Mouse (Mus musculus): Measurements from ENCODE around the gene Plekhs1. TPM values are rescaled to one million over a fixed set of nuclear protein-coding genes. Genes with fewer than 3 reads are reported as not detected.

Plekhs1 gene
- polyA plus RNA-seq, 1 experiment: not detected

DNA sequence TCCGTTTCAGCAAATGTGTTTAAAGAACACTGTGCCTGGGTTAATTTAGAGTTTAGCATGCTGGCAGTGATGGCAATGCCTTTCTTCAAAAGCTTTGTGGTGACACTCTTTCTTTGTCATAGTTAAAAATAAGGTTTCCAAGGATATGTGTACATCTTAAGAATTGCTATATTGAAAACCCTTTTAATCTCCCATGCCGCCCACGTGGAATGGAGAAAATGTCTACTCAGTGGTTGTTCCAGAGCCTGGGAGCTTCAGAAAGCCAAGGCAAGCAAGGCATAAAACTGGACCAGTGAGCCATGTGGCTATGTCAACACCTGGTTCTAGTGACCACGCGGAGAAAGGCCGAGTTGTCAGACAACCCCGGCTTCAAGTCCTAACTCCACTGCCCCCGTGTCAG lies 11.9 kb upstream of the Plekhs1 start:
- TF ChIP-seq GATA1 (IDR thresholded peaks at IDR 0.05; ENCODE audit: low read length): no peak

DNA sequence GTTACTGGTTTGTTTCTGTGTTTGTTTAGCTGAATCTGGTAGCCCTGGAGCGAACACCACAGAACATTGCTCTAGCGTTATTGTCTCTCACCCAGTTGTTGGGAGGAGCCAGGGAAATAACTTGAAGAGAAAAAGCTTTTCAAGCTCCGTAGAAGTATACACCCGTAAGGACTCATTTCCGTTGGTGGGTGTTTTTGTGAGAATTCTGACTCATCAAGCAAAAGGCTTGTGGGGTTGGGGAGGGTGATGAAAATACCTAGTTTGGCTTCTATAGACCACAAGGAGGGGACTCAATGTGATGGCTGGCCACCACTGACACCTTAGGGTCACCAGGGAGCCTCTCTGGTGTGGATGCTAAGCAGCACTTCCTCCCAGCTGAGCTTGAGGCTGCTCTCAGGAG lies 10.5 kb upstream of the Plekhs1 start:
- no peak for TF ChIP-seq GATA1 (IDR thresholded peaks at IDR 0.05; ENCODE audit: low read length)

DNA sequence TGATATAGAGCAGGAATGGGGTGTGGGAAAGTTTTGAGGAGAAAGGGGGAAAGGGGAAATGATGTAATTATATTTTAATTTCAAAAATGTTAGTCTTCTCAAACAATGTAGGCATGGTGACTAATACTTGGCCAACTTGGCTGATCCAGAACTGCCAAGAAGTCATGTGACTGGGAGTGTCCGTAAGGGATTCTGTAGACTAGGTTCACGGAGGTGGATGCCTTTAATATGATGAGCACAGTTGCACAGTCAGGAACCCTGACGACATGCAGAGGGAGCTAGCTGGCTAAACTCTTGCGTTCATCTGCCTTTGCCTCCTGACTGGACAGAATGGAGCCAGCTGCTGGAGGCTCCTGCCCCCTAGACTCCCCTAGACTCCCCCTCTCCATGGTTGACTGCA lies 9.6 kb upstream of the Plekhs1 start:
- no peak for TF ChIP-seq GATA1 (IDR thresholded peaks at IDR 0.05; ENCODE audit: low read length)

DNA sequence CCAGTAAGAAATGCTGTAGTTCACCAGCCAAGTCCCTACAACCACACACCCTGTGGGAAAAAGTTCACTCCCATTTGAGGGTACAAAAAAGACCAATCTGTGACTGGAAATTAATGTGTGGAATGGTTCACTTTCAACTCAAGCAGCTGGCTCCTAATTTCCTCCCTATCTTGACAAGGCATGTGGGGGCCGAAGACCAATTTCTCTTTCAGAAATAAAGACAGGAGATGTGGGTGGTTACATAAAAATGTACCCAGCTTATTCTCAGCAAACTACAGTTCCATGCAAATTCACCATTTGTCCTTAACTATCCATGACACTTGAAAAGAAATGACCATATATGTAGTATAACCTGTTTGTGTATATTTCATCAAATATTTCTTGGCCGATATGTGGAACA lies 9.0 kb upstream of the Plekhs1 start:
- no peak for TF ChIP-seq GATA1 (IDR thresholded peaks at IDR 0.05; ENCODE audit: low read length)

DNA sequence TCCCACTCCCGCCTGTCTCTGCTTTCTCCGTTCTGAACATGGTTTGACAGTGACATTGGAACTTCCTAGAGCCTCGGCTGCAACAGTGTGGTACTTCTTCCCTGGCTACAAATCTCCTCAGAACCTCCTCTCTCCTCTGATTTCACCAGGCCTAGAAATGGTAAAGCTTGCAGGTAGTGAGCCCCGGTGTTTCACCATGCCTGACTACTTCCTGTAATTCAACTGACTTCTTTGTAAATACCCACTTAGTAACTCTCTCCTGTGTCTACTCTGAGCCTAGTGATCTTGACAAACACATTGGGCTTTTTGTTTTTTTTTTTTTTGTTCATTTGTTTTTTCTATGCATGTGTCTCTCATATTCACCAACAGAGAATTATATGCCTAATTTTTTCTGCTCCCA lies 6.6 kb upstream of the Plekhs1 start:
- no peak for TF ChIP-seq GATA1 (IDR thresholded peaks at IDR 0.05; ENCODE audit: low read length)

DNA sequence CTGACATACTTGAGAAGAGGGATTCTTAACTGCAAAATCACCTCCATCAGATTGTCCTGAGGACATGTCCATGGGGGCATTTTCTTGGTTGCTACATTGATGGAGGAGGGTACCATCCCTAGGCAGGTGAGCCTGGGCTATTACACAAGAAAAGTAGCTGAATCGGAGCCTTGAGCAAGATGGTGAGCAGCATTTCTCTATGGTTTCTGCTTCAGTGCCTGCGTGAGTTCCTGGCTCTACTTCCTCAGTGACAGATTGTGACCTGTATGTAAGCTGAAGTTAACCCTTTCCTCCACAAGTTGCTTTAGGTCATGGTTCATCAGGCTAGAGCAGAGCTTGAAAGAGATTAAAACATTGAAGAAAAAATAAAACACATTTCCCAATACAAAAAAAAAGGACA lies 6.1 kb upstream of the Plekhs1 start:
- no peak for TF ChIP-seq GATA1 (IDR thresholded peaks at IDR 0.05; ENCODE audit: low read length)

DNA sequence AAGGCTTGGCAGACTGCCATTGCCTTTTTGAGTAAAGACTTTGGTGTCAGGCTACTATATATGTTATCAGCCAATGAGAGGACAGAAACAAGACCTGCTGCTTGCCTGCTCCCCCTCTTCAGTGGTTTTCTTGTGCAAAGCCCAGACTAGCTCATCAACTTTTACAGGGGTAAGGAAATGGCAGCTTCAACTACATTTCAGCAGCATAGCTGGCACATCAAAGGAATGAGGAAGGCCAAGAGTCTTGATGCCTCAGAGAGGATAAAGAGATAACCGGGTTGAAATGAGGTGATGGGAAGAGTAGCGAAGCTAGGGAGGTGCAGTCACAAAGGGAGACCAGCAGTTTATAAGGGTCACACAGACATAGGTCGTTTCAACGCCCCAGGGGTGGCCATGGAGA lies 3.9 kb upstream of the Plekhs1 start:
- no peak for TF ChIP-seq GATA1 (IDR thresholded peaks at IDR 0.05; ENCODE audit: low read length)

DNA sequence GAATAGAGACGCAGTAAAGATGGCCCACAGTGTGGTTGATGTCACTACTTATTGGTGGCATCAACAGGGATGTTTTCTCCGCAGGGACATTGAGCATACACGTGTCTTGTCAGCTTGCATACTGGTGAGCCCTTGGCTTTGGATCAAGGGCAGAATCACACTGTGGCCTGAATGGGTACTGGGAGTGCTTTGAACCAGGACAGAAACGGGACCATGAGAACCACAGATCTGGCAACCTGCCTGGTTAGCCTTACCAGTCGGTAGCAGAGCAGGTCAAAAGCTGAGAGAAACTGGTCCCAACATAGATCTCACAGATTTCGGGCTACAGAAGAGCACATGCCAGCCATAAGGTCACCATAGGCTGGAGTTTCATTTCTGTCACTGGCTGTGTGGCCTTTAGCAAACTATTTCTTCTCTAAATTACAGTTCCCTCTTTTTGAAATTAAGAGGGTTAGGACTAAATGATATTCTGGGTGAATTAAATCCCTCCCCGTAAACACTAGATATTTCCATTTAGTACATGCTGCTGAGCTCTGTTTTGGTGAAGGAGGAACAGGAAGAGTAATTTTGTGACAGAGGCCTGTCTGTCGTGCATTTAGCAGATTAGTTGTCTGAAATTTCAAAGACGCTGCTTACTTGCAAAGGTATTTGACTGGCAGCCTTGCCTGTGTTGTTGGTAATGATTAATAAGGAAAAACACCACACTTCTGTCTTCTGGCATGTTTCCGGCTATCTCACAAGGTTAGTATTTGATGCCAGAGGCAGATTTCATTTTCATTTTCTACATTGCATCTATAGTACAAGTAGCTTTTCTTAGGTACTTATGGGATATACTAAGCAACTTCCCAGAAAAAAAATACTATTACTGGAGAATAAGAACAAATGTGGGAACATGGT lies 2.0 kb upstream of the Plekhs1 start:
- no peak for TF ChIP-seq GATA1 (IDR thresholded peaks at IDR 0.05; ENCODE audit: low read length)

DNA sequence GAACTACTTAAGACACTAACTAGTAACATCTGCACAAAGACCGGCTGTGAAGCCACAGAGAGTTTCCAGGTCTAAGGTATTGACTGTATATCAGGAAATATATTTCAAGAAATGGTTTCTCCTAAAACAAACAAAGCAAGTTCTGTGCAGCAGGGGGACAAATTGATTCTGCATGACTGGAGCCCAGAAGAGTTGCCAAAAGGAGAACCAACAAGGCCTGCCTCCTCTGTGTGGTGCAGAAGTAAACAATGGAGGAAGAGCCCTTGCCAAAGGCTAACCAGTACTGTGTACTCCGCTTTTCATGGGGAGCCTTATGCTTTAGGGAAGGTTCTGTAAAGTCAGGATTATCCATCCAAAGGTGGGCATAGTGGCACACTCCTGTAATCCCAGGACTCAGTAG lies 1.2 kb upstream of the Plekhs1 start:
- no peak for TF ChIP-seq GATA1 (IDR thresholded peaks at IDR 0.05; ENCODE audit: low read length)

DNA sequence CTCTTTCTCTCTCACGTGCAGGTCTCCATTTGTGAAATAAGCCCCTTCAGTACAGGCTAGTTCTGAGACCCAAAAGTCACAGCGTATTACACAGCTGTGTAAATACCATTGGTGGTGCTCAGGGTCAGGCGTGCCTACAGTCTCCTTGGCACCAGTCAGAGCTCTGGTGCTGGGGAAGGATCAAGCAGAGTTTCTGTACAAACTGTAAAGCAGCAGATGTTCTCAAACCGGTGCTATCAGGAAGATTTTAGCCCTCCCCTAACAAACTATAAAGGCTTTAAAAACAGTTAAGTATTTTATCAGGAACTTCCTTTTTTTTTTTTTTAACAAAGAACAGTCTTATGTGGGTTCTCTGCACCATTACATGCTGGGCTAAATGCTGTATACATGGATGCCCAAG lies 1.3 kb downstream of the Plekhs1 start:
- no peak for TF ChIP-seq GATA1 (IDR thresholded peaks at IDR 0.05; ENCODE audit: low read length)

DNA sequence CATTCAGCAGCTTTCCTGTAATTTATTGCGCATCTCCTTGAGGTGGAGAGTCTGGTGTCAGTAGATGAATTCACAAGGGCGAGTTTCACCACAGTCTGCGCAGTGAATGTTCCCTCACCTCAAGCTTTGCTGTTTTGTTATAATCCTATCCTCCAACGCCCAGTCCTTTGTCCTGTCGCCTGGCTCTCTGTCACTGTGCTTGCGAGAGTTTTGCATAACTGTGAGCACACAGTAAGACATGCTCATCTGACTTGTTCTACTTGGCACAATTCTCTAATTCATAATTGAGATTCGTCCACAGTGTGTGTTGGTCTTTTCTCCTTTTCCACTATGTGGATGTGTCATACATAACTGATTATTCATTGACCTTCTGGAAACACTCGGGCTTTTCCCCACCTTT lies 5.0 kb downstream of the Plekhs1 start:
- TF ChIP-seq GATA1 (IDR thresholded peaks at IDR 0.05; ENCODE audit: low read length): no peak

DNA sequence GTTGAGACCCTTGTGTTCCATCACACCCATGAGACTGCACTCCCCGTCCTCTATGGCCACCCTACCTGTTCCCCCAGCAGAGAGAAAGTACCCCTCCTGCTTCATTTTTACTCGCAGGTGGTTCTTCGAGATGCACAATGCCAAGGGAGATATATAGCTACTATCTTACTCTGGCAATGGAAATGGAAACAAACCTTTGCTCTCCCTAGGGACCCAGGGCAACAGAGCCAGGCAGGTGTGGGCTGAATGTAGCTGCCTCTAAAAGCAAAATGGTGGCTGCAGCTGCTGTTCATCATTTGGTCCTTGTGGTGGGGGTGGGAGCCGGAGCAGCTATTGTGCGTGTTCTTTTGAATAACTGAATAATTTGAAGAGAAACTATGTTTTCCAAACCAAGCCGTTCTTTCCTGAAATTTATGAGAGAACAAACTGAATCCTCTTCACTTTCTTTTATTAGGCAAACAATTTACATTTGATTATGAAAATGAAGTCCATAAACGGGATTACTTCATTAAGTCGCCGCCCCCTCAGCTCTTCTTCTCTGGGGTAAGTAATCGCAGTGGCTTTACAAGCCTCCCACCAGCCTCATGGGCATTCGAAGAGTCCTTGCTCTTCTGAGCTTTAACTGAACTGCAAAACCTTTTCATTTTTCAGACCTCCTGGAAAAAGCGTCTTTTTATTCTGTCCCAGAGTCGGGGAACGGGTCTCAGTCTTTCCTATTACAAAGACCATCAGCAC lies 9.0 kb downstream of the Plekhs1 start:
- TF ChIP-seq GATA1 (IDR thresholded peaks at IDR 0.05; ENCODE audit: low read length): no peak

DNA sequence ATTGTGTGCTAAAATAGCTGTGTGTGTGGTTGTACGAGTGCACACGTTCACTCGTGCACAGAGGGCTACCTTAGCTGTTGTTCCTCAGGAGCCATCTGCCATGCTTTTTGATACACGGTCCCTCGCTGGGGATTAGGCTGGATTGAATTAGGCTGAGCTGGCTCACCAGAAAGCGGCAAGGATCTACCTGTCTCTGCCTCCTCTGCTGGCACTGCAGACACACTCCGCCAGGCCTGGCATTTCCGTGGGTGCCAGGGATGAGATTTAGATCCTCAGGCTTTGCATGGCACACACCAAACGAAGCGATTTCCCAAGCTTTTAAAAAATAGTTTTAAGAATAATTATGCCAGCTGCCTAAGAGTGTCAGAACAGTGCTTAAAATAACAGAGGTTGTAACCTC lies 10.5 kb downstream of the Plekhs1 start:
- TF ChIP-seq GATA1 (IDR thresholded peaks at IDR 0.05; ENCODE audit: low read length): no peak

DNA sequence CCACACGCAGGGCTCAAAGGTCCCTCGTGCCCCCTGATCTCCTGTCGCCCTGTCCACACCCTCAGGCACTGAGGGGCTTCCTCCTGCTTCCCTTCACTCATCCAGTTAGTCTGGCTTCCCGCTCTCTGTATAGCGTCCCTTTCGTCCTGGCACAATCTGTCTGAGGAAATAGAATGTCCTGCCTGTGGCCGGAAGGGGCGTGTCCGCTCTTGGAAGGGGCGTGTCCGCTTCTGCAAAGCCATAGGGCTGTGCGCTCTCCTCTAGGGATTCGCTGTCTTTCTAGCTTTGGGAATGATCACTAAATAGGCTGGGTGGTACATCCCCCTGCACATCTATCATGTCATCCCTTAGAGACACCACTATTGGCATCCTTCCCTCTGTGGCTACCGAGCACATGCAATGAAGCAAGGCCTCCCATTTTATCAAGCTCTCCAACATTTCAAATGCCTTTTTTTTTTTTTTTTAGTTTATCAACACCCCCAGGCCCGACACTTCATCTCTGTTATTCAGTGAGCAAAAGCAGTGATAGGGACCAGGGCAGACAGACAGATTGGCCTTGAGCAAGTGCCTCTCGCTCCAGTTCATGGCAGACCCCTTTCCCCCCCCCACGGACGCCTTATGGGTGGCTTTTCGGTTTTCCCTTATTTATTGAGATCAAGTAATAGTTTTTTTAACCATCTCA lies 13.6 kb downstream of the Plekhs1 start:
- TF ChIP-seq GATA1 (IDR thresholded peaks at IDR 0.05; ENCODE audit: low read length): no peak

DNA sequence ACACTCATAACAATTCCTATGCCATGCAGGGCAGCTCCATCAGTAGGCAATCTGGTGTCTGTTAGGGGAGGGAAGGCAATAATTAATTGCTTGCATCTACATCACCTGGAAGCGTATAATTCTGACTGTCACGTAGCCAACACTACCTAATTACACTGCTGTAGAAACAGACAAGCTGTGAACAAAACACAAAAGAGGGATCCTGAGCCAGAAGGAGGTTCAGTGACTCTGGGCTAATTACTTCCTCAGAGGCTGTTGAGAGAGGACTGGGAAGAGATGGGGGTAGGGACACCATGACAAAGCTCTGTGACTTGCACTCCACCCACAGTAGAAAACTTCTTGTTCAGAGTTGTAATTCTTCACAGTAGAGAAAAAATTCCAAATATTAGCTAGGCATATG lies 15.1 kb downstream of the Plekhs1 start:
- TF ChIP-seq GATA1 (IDR thresholded peaks at IDR 0.05; ENCODE audit: low read length): no peak

DNA sequence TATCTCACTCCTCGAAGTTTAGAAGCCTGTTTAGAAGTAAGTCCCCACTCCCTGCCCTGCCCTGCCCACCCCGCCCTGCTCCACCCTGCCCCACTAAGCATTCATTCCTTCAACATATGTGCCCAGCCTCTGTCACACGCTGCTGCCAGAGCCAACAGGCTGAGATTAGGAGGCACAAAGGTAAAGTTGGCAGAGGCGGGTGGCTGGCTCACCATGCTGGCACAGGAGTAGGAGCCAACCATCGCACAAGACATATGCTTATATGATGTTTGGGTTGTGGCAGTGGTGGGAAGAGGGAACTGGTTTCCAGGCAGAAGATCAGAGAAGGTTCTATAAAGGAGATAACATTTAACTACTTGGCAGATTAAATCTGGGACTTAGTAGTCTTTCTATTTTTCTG lies 15.8 kb downstream of the Plekhs1 start:
- TF ChIP-seq GATA1 (IDR thresholded peaks at IDR 0.05; ENCODE audit: low read length): no peak

All from G1E-ER4 (cell line).